Mouse (Mus musculus) adrenal gland, postnatal 36 days (tissue): ENCODE results near the gene B3gnt9. TPM values are rescaled to one million over a fixed set of nuclear protein-coding genes. Genes with fewer than 3 reads are reported as not detected.
"Not testable (repeated sequence)": the region's sequence is repeated elsewhere in the genome, so short reads cannot be mapped to it uniquely, and the experiment has no call there.

Source experiments
- DNase-seq, 2 experiments: peaks; one replicate each; pipeline ENCODE4 v3.0.0; 2021; ENCODE audit warnings: mixed read lengths in 1 of 2
- long read RNA-seq, 2 experiments: library from polyadenylated mRNA; stranded (forward); transcript quantifications; one replicate each; pipeline ENCODE4 v2.0.0; 2021; ENCODE audit warnings: borderline sequencing depth in 2 of 2
- total RNA-seq, 2 experiments: library from RNA; stranded (reverse); gene quantifications; 2 replicates each; pipeline ENCODE4 v1.2.3; 2021

B3gnt9 gene
- 1 to 10 TPM; 2.7 to 3.0 TPM for total RNA-seq
- long read RNA-seq, experiment 1, partial matches to known transcripts = 0 of 4 reads
- long read RNA-seq, experiment 1, other reads (novel, unspliced or antisense) = 1 of 4 reads
- long read RNA-seq, experiment 2, partial matches to known transcripts = 0 of 3 reads
- long read RNA-seq, experiment 2, other reads (novel, unspliced or antisense) = 0 of 3 reads

DNA sequence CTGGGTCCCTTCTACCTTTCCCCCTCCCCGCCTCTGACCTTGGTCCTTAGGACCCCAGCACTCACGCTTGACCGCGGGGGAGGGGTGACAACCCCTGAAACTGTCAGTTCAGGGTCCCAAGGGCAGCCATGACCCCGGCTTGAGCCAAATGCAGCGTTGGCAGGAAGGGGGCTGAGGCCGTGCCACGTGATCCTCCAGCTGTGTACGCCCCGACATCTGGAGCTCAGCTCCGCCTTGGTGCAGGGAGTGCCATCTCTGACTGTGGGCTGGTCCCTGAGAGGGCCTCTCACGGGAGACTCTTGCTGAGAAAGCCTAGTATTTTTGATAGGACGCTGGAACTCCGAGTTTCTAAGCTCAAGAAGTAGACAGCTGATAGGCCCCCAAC is at the start of gene B3gnt9:
Gene B3gnt9 (minus strand): TSS at position 188 of the 385 bp plus-strand sequence.
- peak; percentile 39 to 51 for DNase-seq

DNA sequence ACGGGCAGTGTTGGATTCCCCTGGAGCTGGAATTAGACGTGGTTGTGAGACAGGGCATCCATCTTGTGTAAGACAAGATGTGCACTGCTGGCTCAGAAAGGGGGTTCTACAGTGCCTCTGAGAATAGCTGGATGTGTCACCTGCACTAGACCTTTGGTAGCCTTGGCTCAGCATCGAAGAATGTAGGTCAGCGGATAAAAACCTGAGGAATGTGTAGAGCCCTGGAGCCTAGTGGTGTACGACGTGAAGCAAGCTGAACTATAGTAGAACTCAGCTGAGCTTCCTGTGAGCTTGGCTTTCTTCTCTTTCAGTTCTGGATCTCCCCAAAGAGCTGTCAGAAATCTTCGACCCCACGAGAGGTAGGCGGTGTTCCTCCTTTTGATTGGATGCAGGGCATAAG is 48.9 kb upstream of the B3gnt9 start:
- no peak for DNase-seq

DNA sequence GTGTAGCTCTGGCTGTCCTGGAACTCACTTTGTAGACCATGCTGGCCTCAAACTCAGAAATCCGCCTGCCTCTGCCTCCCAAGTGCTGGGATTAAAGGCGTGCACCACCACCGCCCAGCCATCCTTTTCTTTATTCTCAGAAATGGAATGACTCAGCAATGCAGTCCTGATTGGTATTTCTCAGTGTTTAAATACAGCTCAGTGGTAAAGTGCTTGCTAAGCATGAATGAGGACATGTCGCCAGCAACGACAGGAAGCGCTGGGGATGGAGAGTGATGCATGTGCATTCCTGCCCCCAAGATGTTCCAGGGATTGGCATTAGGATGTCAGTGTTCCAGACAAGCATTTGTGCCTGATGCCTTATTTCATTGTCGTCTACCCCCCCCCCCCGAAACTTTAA is 48.4 kb upstream of the B3gnt9 start:
- no peak for DNase-seq

DNA sequence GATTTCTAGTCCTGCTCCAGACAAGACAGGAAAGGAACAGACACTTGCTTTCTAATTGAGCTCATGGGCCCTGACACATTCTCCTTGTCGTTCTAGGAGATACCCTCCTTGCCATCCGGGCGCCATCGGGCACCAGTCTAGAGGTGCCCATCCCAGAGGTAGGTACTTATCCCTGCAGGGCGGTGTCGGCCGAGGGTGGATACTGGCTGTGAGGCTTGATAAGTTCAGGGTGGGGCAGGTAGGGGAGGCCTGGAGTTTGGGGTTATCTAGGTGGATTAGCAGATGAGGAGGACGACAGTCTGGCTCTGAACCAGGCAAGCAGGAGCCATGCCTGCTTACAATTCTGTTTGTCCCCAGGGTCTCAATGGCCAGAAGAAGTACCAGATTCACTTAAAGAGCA is 45.0 kb upstream of the B3gnt9 start:
- no peak for DNase-seq

DNA sequence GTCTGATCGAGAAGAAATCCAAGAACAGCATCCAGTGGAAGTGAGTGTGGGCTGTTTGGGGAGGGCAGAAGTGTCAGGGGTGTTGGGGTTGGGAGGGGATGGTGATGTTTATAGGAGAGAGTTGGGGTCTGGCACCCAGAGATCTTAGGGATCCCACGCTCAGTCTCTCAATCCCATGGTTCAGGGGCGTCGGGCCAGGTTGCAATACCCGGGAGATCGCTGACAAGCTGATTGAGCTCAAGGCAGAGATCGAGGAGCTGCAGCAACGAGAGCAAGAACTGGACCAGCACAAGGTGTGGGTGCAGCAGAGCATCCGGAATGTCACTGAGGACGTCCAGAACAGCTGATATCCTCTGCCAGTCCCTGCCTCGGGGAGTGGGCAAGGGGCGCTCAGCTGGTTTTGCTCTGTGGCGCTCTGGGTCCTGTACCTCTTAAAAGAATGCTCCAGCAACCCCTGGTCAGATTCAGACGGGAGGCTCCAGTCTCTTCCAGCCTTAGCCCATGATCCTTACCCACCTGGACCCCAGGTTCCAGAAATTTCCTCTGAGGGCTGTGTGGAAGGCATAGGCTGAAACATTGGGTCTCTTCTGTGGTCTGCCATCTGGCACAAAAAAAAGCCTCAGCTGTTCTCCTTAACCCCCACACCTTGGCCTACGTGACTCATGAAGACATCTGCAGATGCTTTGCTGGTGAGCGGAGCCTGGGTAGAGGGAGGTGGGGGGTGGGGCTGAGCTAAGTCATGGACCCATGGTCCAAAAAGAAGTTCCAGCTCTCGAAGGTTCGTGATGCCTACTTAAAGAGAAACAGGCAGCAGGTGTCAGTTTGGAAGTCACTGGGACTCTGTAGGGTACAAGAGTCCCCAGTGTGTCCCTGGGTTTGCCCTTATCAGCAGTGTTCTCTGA is 43.6 kb upstream of the B3gnt9 start:
- DNase-seq = no peak

DNA sequence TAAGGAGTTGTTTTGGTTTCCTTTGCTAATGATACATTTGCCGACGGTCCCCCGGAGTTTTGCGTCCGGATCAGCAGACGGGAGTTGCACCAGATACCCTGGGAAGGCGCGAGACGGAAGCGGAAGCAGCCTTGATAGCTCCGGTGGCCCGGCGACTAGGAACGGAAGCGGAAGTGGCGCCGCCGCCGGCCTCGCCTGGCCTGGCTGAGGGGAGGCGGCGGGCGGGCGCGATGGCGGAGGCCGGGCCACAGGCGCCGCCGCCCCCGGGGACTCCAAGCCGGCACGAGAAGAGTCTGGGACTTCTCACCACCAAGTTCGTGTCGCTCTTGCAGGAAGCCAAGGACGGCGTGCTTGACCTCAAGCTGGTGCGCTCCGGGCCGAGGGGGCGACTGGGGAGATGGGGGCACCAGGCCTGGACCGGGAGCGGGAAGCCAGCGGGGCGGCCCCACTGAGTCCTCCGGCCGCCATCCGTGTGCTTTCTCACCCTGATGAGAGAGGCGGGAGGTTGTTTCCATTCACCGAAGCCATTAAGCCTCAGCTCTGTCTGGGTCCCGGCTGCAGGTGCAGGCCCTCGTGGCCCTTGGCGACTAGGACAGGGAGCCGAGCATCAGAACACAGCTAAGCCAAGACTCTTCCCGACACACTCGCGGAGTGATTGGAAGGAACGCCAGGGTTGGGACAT is 42.7 kb upstream of the B3gnt9 start, which contains the start of gene E2f4:
Gene E2f4 (plus strand): TSS at position 153 of the 682 bp plus-strand sequence.
- peak; percentile 96 to 97 for DNase-seq

DNA sequence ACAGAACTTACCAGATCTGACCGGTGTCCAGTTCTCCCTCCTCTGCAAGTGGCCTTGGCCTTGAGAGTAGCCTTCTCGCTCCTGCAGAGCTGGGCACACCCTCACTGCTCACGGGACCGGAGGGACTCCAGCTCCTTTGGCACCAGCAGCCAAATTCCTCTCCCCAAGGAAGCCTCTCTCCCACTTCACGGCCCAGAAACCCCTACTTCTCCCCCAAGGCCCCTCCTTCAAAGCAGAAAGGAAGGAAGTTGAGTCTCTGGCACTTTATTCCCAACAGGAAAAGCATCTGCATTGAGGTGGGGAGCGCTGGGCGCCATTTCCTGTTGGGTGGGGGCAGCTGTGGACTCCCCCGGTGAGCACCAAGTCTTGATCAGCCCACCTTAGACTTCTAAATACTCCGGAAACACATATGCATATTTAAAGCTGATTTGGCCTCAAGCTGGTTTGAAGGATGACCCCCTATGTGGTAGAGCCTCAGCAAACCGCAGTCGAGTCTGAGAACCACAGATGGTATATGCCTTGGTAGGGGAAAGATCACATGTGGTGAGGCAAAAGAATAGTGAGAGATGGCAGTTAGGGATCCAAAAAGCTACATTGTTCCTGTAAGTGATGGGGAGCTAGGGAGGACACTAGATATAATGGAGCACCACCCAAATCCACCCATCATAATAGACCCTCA is 41.1 kb upstream of the B3gnt9 start, which contains the start of gene Exoc3l:
Gene Exoc3l (minus strand): TSS at position 207 of the 679 bp plus-strand sequence.
- DNase-seq = peak; percentile 81 to 82

GRCm38 (mm10) chr8:105295256-105295655 is 40.3 kb upstream of the B3gnt9 start:
- no peak for DNase-seq

GRCm38 (mm10) chr8:105294776-105295175 is 39.8 kb upstream of the B3gnt9 start:
- DNase-seq = no peak

GRCm38 (mm10) chr8:105293405-105293804 is 38.5 kb upstream of the B3gnt9 start:
- DNase-seq = no peak

GRCm38 (mm10) chr8:105292471-105292870 is 37.5 kb upstream of the B3gnt9 start:
- DNase-seq = no peak

- DNase-seq = not testable (repeated sequence)
Measured at GRCm38 (mm10) chr8:105291802-105292201, 36.8 kb upstream of the B3gnt9 start.

DNA sequence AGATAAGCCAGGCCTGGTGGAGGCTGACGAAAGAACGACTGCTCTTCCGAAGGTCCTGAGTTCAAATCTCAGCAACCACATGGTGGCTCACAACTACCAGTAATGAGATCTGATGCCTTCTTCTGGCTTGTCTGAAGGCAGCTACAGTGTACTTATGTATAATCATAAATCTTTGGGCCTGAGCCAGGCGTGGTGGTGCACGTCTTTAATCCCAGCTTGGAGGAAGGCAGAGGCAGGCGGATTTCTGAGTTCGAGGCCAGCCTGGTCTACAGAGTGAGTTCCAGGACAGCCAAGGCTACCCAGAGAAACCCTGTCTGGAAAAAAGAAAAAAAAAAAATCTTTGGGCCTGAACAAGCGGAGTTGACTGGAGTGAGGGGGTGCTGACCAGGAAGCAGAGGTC is 36.4 kb upstream of the B3gnt9 start:
- DNase-seq = not testable (repeated sequence)

DNA sequence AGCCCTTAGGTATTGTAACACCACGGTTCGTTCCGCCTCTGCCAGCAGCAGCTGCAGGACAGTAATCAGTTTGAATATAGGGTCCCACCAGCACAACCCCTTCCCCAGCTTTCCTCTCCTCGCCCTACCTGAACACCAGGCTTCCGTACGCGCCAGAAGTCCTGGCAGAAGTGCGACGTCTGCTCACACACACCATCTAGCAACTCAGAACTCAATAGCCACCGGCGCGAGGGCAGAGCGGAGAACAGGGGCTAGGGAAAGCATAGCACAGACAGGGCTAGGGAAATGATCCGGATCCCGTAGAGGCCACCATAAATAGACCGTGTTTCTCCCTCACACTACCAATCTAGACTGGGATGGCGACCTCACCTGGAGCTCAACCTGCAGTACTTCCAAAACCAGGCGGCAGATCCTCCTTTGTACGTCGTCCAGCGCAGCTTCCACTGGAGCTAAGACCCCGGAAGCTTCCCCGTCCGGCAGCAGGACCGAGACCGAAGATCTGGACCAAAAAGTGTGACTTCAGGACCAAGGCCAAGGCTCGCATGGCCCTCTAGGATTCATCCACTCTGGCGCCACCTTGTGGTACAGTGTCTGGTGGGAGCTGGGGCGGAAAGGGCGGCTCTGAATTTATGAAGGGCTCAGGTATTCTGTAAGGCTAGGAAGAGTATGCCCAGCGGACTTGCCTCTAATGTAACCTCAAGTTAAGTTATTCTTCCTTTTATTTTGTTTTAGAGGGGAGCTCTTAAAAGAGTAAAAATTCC is 35.8 kb upstream of the B3gnt9 start:
- DNase-seq = peak; percentile 90 to 92

GRCm38 (mm10) chr8:105289805-105290460 is 35.0 kb upstream of the B3gnt9 start, which contains the start of gene 4931428F04Rik:
Gene 4931428F04Rik (minus strand): TSS chr8:105289864.
- DNase-seq = peak; percentile 59 to 63

DNA sequence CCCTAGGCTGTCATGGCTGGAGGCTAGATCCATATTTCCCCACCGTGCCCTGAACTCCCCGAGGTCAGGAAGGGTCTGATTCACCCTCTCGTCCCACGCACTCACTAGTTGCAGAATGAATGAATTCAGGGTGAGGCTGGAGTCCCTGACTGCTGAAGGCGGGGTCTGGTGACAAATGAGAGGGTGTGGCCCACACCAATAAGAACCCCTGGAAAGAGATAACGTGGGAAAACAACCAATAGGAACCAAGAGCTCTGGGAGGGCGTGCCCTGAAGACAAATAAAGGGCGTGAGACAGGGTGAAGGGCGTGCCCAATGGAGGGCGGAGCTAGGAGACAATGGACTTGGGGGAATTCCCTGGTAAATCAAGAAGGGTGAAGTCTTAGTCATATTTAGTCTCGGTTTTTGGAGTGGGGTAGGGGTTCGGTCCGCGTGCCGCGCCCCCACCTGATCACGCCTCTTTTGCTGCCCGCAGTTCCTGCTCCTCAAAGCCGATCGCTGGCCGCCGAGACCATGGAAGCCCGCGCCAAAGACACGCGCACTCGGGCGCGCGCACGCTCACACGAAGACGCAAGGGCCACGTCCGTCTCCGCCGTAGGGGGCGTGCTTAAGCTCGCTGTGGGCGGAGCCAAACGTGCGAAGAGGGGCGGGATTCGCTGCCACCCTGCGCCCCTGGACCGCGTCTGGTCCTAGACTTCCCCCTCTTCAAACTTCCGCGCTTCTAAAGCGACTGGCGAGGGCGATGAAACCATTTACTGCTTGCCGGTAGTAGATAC is 34.2 kb upstream of the B3gnt9 start:
- peak; percentile 93 to 95 for DNase-seq

DNA sequence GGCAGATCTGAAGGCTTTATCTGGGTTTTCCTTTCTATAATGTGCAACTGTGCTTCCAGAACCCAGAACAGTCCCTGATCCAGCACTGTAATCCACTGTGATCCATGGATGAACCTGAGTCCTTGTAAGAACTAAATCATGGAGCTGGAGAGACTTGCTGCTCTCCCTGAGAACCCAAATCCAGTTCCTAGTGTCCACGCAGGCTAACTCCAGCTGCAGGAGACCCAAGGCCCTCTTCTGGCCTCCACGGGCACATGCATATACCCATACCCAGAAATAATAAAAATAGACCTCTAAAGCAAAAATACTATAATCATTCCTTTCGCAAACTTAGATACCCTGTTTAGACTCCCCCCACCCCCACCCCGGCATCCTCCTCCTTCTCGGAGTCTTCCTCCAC is 33.3 kb upstream of the B3gnt9 start:
- no peak for DNase-seq

DNA sequence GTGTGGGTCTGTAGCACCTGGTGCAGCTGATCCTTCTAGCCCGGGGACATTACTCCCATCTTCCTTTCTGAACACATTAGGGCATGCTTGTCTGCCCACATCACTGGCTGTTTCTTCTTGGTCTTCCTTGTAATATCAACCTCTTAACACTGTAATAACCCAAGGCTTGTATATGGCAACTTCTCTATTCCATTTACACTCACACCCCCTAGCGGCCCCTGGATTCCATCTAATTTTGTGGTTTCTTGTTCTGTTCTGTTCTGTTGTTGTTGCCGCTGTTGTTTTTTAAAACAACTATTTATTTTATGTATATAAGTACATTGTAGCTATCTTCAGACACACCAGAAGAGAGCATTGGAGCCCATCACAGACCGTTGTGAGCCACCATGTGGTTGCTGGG is 32.0 kb upstream of the B3gnt9 start:
- DNase-seq = no peak

DNA sequence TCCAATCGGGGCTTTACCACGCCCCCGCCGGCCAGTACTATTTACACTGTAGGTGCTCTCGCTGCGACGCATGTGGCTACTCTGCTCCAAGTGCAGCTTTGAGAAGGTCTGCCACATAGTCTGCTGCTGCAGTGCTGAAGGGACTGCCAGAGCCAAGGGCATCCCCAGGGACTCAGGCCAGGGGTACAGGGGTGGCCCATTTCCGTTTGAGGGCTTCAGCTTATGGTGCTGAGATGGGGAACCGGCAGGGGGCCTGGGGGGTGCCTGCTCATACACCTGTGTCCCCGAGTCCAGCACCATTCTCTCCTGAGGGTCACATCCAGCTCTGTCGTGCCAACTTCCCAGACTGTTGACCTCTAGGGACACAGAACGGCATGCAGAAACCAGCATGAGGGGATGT is 30.6 kb upstream of the B3gnt9 start:
- DNase-seq = no peak

DNA sequence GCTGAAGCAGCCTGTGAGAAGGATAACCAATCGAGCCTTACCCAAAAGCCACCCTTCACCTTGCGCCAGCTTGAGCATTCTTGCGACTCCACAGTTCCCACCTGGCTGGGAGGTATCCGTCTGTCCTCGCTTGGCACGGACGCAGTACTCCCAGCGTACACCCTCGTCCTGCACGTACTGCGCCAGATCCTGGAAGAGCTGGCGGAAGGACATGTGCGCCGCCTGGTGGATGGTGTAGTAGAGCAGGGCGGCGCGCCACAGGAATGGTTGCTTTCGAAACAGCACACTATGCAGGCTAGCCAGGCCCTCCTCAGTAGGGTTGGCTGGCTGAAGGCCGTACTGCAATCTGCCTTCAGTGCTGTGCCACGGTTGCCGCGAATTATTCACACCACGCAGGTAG is 28.1 kb upstream of the B3gnt9 start:
- peak; percentile 78 to 79 for DNase-seq
